Mouse (Mus musculus) stomach, embryonic 14.5 days (tissue): ENCODE data around the gene Prkx. TPM values are rescaled to one million over a fixed set of nuclear protein-coding genes. Genes with fewer than 3 reads are reported as not detected.

ENCODE experiments used
- ATAC-seq: fragments of 200-750 bp; cut with Nextera tagmentation; 2 replicates; pipeline ENCODE4 v1.8.0; 2017; ENCODE audit warnings: low read depth, moderate TSS enrichment; ENCODE audit not compliant: insufficient number of reproducible peaks, insufficient read depth, low FRiP score
- H3K27ac ChIP-seq: fragments of 300-500 bp; sonication (generic); 2 replicates; pipeline ENCODE4 v1.5.1; 2014; ENCODE audit warnings: mild to moderate bottlenecking, low read length, moderate library complexity, mixed read lengths
- H3K27me3 ChIP-seq: fragments of 300-500 bp; sonication (generic); 2 replicates; pipeline ENCODE4 v1.6.1; 2014; ENCODE audit warnings: low read length, control low read depth, mixed read lengths; ENCODE audit not compliant: control insufficient read depth, insufficient read depth
- H3K36me3 ChIP-seq: fragments of 300-500 bp; sonication (generic); 2 replicates; pipeline ENCODE4 v1.6.1; 2014; ENCODE audit warnings: mild to moderate bottlenecking, control low read depth, low read length, moderate library complexity, mixed read lengths; ENCODE audit not compliant: control insufficient read depth, insufficient read depth
- H3K4me1 ChIP-seq: fragments of 300-500 bp; sonication (generic); 2 replicates; pipeline ENCODE4 v1.6.1; 2014; ENCODE audit warnings: low read length, control low read depth, mixed read lengths; ENCODE audit not compliant: control insufficient read depth, insufficient read depth
- H3K4me2 ChIP-seq: fragments of 300-500 bp; sonication (generic); replicated peaks from 2 replicates; pipeline ENCODE4 v1.6.1; 2014; ENCODE audit warnings: low read depth, low read length, control low read depth
- H3K4me3 ChIP-seq: fragments of 300-500 bp; sonication (generic); 2 replicates; pipeline ENCODE4 v1.5.1; 2014; ENCODE audit warnings: low read depth, low read length, control low read depth
- H3K9ac ChIP-seq: fragments of 300-500 bp; sonication (generic); replicated peaks from 2 replicates; pipeline ENCODE4 v1.6.1; 2014; ENCODE audit warnings: low read depth, mild to moderate bottlenecking, control low read depth, low read length, moderate library complexity, mixed read lengths
- H3K9me3 ChIP-seq: fragments of 300-500 bp; sonication (generic); 2 replicates; pipeline ENCODE4 v1.6.1; 2016; ENCODE audit warnings: low read depth, low read length, control low read depth; ENCODE audit not compliant: control insufficient read depth
- WGBS: fragments of 180-500 bp; shearing (Covaris S2); extraction: QIAGEN DNeasy Blood & Tissue Kit; methylation state at CpG from one replicate; pipeline ENCODE4 v1.1.7; 2014; 5-methylcytosine and 5-hydroxymethylcytosine counted together
- polyA plus RNA-seq: library from polyadenylated mRNA; unstranded; fragments of >200 nt; fragmentation: Nextera tagmentation; extraction: Ambion mirVana; gene quantifications from 2 replicates; pipeline ENCODE4 v1.2.1, GENCODE M21; 2014

The Prkx gene
- polyA plus RNA-seq, 1 experiment from 2014 or later: 12.8 TPM

DNA sequence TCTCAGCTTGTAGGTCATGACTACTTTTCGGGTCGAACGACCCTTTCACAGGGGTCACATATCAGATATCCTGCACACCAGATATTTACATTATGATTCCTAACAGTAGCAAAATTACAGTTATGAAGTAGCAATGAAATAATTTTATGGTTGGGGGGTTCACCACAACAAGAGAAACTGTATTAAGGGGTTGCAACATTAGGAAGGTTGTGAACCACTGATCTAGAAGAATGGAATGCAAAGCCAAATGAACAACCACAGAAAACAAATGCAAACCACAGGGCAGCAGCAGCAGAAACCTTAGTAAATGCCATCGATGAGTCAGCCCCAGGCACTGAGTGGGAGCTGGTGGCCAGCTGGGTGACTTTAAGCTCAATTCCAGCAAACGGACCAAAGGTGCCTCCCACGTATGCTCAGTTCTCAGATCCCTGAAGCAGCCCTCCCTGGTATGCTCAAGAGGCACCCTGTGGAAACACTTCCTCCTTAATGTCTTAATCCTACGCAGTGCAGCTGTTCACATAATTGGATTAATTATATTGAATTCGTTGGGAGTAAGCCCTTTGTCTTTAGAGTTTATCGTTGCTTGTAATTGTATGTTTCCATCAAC, 62.0 kb downstream of the Prkx start:
- Histone ChIP-seq H3K4me2 (no peak overlapping the region), H3K9ac (no peak overlapping the region), H3K4me3 (no peak overlapping the region), H3K27me3 (no peaks in the 10 kb centered on the region), H3K4me1 (no peaks in the 10 kb centered on the region), H3K27ac (no peak overlapping the region), H3K36me3 (no peaks in the 10 kb centered on the region), H3K9me3 (no peaks in the 10 kb centered on the region)
- 80% methylated on average over 9 of the region's 9 CpGs for WGBS
- ATAC-seq: no peak

- Histone ChIP-seq H3K36me3 (no peaks in the 10 kb centered on the region), H3K4me2 (no peak overlapping the region), H3K9ac (no peak overlapping the region), H3K27ac (no peak overlapping the region), H3K4me1 (no peaks in the 10 kb centered on the region), H3K9me3 (no peaks in the 10 kb centered on the region), H3K27me3 (no peaks in the 10 kb centered on the region), H3K4me3 (no peak overlapping the region)
- no peak for ATAC-seq
- WGBS: 17% methylated on average over 2 of the region's 2 CpGs
These were observed 75.8 kb downstream of the Prkx start for GRCm38 (mm10) chrX:77720298-77720697.

Other genes with a start within 250 kb of the Prkx start
- not detected in 2 replicates for gene Pbsn, start 57.3 kb upstream of the Prkx start, polyA plus RNA-seq
- gene Gm14744, start 68.5 kb upstream of the Prkx start, polyA plus RNA-seq: not detected in 2 replicates
- gene 5430402E10Rik, start 128.8 kb upstream of the Prkx start, polyA plus RNA-seq: not detected in 2 replicates